ENCODE assay signal across 8 mouse cellular contexts in genomic region chr10:127120301-127121065, GRCm38 (mm10). TPM values are rescaled to one million over a fixed set of nuclear protein-coding genes. Genes with fewer than 3 reads are reported as not detected.
DNase-seq lines count a peak whose midpoint lies in the region; ATAC-seq lines count a peak whose summit lies in the region.

No protein-coding gene starts in this region.

- H3K4me3 ChIP-seq in lung, embryonic 16.5 days (ENCODE audit: low read length): peak overlapping the region; percentile 93
- H3K4me3 ChIP-seq in forebrain, embryonic 11.5 days (ENCODE audit: low read depth, low read length): peak overlapping the region; percentile 86
- peak overlapping the region; percentile 86 for H3K4me3 ChIP-seq in limb, embryonic 10.5 days
- H3K4me3 ChIP-seq in neural tube, embryonic 14.5 days (ENCODE audit: low read depth, low read length): peak overlapping the region; percentile 84

- H3K27ac ChIP-seq in lung, embryonic 16.5 days (ENCODE audit: low read length): no peak overlapping the region
- no peak overlapping the region for H3K27ac ChIP-seq in forebrain, embryonic 11.5 days (ENCODE audit: low read depth, low read length)
- H3K27ac ChIP-seq in limb, embryonic 10.5 days: peak overlapping the region; percentile 79
- peak overlapping the region; percentile 39; the same call in 1 of the 2 replicates for H3K27ac ChIP-seq in neural tube, embryonic 14.5 days (ENCODE audit: low read depth, low read length)

- peaks cover 15% of the 10 kb centered on the region for H3K36me3 ChIP-seq in lung, embryonic 16.5 days (ENCODE audit: control insufficient read depth, insufficient read depth, low read length)
- peaks cover 3% of the 10 kb centered on the region; the same call in 1 of the 2 replicates for H3K36me3 ChIP-seq in forebrain, embryonic 11.5 days (ENCODE audit: control insufficient read depth, insufficient read depth, low read length)
- peaks cover 40% of the 10 kb centered on the region for H3K36me3 ChIP-seq in limb, embryonic 10.5 days
- peaks cover 11% of the 10 kb centered on the region for H3K36me3 ChIP-seq in neural tube, embryonic 14.5 days (ENCODE audit: control insufficient read depth, insufficient read depth, low read length)

- DNase-seq in adrenal gland, adult 2 months: peak; percentile 27
- no peak for DNase-seq in adrenal gland, postnatal 25 days
- DNase-seq in lung, postnatal 36 days: no peak
- DNase-seq in forebrain, embryonic 11.5 days (ENCODE audit: low spot score): no peak
- DNase-seq in limb, embryonic 10.5 days (ENCODE audit: low spot score): no peak
- DNase-seq in spleen, postnatal 4 days (ENCODE audit: low spot score in 2 of 2): no peak

- 2% methylated on average over 34 of the region's 34 CpGs for WGBS in lung, embryonic 16.5 days
- WGBS in forebrain, embryonic 11.5 days: 4% methylated on average over 34 of the region's 34 CpGs
- WGBS in limb, embryonic 10.5 days: 5% methylated on average over 34 of the region's 34 CpGs
- 3% methylated on average over 34 of the region's 34 CpGs for WGBS in neural tube, embryonic 14.5 days

- no peaks in the 10 kb centered on the region for H3K27me3 ChIP-seq in lung, embryonic 16.5 days (ENCODE audit: control insufficient read depth, insufficient read depth, low read depth, low read length)
- H3K27me3 ChIP-seq in forebrain, embryonic 11.5 days (ENCODE audit: control insufficient read depth, insufficient read depth, low read length): no peaks in the 10 kb centered on the region
- no peaks in the 10 kb centered on the region for H3K27me3 ChIP-seq in limb, embryonic 10.5 days (ENCODE audit: low read depth, poor library complexity, severe bottlenecking)
- H3K27me3 ChIP-seq in neural tube, embryonic 14.5 days (ENCODE audit: control insufficient read depth, insufficient read depth, low read length): no peaks in the 10 kb centered on the region

- peaks cover 13% of the 10 kb centered on the region for H3K4me1 ChIP-seq in lung, embryonic 16.5 days (replicated peaks; ENCODE audit: control insufficient read depth, insufficient read depth, low read length)
- H3K4me1 ChIP-seq in forebrain, embryonic 11.5 days (replicated peaks; ENCODE audit: control insufficient read depth, insufficient read depth, low read length): peaks cover 9% of the 10 kb centered on the region; the same call in 1 of the 2 replicates
- peaks cover 25% of the 10 kb centered on the region for H3K4me1 ChIP-seq in limb, embryonic 10.5 days
- peaks cover 15% of the 10 kb centered on the region for H3K4me1 ChIP-seq in neural tube, embryonic 14.5 days (ENCODE audit: control insufficient read depth, insufficient read depth, low read length)

- peak overlapping the region; percentile 79 for H3K4me2 ChIP-seq in lung, embryonic 16.5 days (ENCODE audit: low read depth, low read length)
- peak overlapping the region; percentile 94 for H3K4me2 ChIP-seq in forebrain, embryonic 11.5 days (ENCODE audit: low read depth, low read length, severe bottlenecking)
- peak overlapping the region; percentile 87 for H3K4me2 ChIP-seq in neural tube, embryonic 14.5 days (ENCODE audit: low read depth, low read length)

- no peaks in the 10 kb centered on the region for H3K9me3 ChIP-seq in lung, embryonic 16.5 days (ENCODE audit: control insufficient read depth, low read length)
- H3K9me3 ChIP-seq in forebrain, embryonic 11.5 days (ENCODE audit: control insufficient read depth, low read length): no peaks in the 10 kb centered on the region
- H3K9me3 ChIP-seq in limb, embryonic 10.5 days (replicated peaks): no peaks in the 10 kb centered on the region
- no peaks in the 10 kb centered on the region for H3K9me3 ChIP-seq in neural tube, embryonic 14.5 days (ENCODE audit: control insufficient read depth, low read length)

- peak overlapping the region; percentile 81 for H3K9ac ChIP-seq in lung, embryonic 16.5 days (ENCODE audit: low read length)
- peak overlapping the region; percentile 75 for H3K9ac ChIP-seq in forebrain, embryonic 11.5 days (ENCODE audit: low read length)
- peak overlapping the region; percentile 81 for H3K9ac ChIP-seq in neural tube, embryonic 14.5 days (replicated peaks; ENCODE audit: low read depth, low read length)

- ATAC-seq in lung, embryonic 16.5 days (ENCODE audit: low read depth): peak; percentile 21
- ATAC-seq in forebrain, embryonic 11.5 days (replicated peaks; ENCODE audit: low FRiP score): no peak; the same call in 1 of the 2 replicates
- ATAC-seq in neural tube, embryonic 14.5 days (ENCODE audit: low read depth): peak; percentile 38

RNA-seq across cellular contexts. Expression of gene Os9, which starts 0.4 kb away (rescaled TPM):
- total RNA-seq in adrenal gland, adult 2 months (2021): 100 to 1,000 TPM; 127 to 147 TPM
- 82.2 and 108 TPM in 2 replicates for polyA plus RNA-seq in adrenal gland, adult 2 months (2012; rRNA removed)
- total RNA-seq in adrenal gland, postnatal 25 days (2021): 139 and 150 TPM in 2 replicates
- 108 and 111 TPM in 2 replicates for polyA plus RNA-seq in lung, embryonic 16.5 days (2015; fragmentation: Nextera tagmentation; extraction: Ambion mirVana)
- polyA plus RNA-seq in forebrain, embryonic 11.5 days (2014; fragmentation: Nextera tagmentation; extraction: Ambion mirVana): 51.1 and 57.9 TPM in 2 replicates
- polyA plus RNA-seq in limb, embryonic 10.5 days (2016; fragmentation: Nextera tagmentation; extraction: Ambion mirVana): 41.3 and 49.7 TPM in 2 replicates
- 65.7 and 92.8 TPM in 2 replicates for polyA plus RNA-seq in neural tube, embryonic 14.5 days (2014; fragmentation: Nextera tagmentation; extraction: Ambion mirVana)

RNA-seq across cellular contexts. Expression of gene B4galnt1, which starts 44.5 kb away (rescaled TPM):
- 10 to 100 TPM in 1 of 2 experiments, 1 to 10 TPM in 1; 8.3 to 11.6 TPM for total RNA-seq in adrenal gland, adult 2 months (2021)
- polyA plus RNA-seq in adrenal gland, adult 2 months (2012; rRNA removed): 17.8 and 19.1 TPM in 2 replicates
- 6.8 and 8.5 TPM in 2 replicates for total RNA-seq in adrenal gland, postnatal 25 days (2021)
- 3.5 and 5.2 TPM in 2 replicates for polyA plus RNA-seq in lung, embryonic 16.5 days (2015; fragmentation: Nextera tagmentation; extraction: Ambion mirVana)
- 7.8 and 8.4 TPM in 2 replicates for polyA plus RNA-seq in forebrain, embryonic 11.5 days (2014; fragmentation: Nextera tagmentation; extraction: Ambion mirVana)
- polyA plus RNA-seq in limb, embryonic 10.5 days (2016; fragmentation: Nextera tagmentation; extraction: Ambion mirVana): 2.8 and 3.4 TPM in 2 replicates
- polyA plus RNA-seq in neural tube, embryonic 14.5 days (2014; fragmentation: Nextera tagmentation; extraction: Ambion mirVana): 79.3 and 93.4 TPM in 2 replicates

RNA-seq across cellular contexts. Expression of gene Agap2, which starts 45.4 kb away (rescaled TPM):
- total RNA-seq in adrenal gland, adult 2 months (2021): 1 to 10 TPM; 2.2 to 3.8 TPM
- polyA plus RNA-seq in adrenal gland, adult 2 months (2012; rRNA removed): 8.7 and 9.8 TPM in 2 replicates
- 2.6 and 3.8 TPM in 2 replicates for total RNA-seq in adrenal gland, postnatal 25 days (2021)
- 0.04 and 0.58 TPM in 2 replicates for polyA plus RNA-seq in lung, embryonic 16.5 days (2015; fragmentation: Nextera tagmentation; extraction: Ambion mirVana)
- polyA plus RNA-seq in forebrain, embryonic 11.5 days (2014; fragmentation: Nextera tagmentation; extraction: Ambion mirVana): 0.47 and 0.64 TPM in 2 replicates
- 0.03 TPM in 1 of 2 replicates, not detected in the other for polyA plus RNA-seq in limb, embryonic 10.5 days (2016; fragmentation: Nextera tagmentation; extraction: Ambion mirVana)
- polyA plus RNA-seq in neural tube, embryonic 14.5 days (2014; fragmentation: Nextera tagmentation; extraction: Ambion mirVana): 4.7 and 10.6 TPM in 2 replicates

RNA-seq across cellular contexts. Expression of gene Tspan31, which starts 50.4 kb away (rescaled TPM):
- total RNA-seq in adrenal gland, adult 2 months (2021): 100 to 1,000 TPM; 115 to 129 TPM
- 53.3 and 62.3 TPM in 2 replicates for polyA plus RNA-seq in adrenal gland, adult 2 months (2012; rRNA removed)
- total RNA-seq in adrenal gland, postnatal 25 days (2021): 103 and 108 TPM in 2 replicates
- polyA plus RNA-seq in lung, embryonic 16.5 days (2015; fragmentation: Nextera tagmentation; extraction: Ambion mirVana): 165 and 169 TPM in 2 replicates
- 144 and 159 TPM in 2 replicates for polyA plus RNA-seq in forebrain, embryonic 11.5 days (2014; fragmentation: Nextera tagmentation; extraction: Ambion mirVana)
- 169 and 181 TPM in 2 replicates for polyA plus RNA-seq in limb, embryonic 10.5 days (2016; fragmentation: Nextera tagmentation; extraction: Ambion mirVana)
- 91.1 and 93.6 TPM in 2 replicates for polyA plus RNA-seq in neural tube, embryonic 14.5 days (2014; fragmentation: Nextera tagmentation; extraction: Ambion mirVana)

RNA-seq across cellular contexts. Expression of gene Cdk4, which starts 57.1 kb away (rescaled TPM):
- total RNA-seq in adrenal gland, adult 2 months (2021): 100 to 1,000 TPM; 166 to 233 TPM
- polyA plus RNA-seq in adrenal gland, adult 2 months (2012; rRNA removed): 100 and 106 TPM in 2 replicates
- total RNA-seq in adrenal gland, postnatal 25 days (2021): 218 and 247 TPM in 2 replicates
- 1,550 and 1,646 TPM in 2 replicates for polyA plus RNA-seq in lung, embryonic 16.5 days (2015; fragmentation: Nextera tagmentation; extraction: Ambion mirVana)
- polyA plus RNA-seq in forebrain, embryonic 11.5 days (2014; fragmentation: Nextera tagmentation; extraction: Ambion mirVana): 2,945 and 3,022 TPM in 2 replicates
- 3,142 and 3,162 TPM in 2 replicates for polyA plus RNA-seq in limb, embryonic 10.5 days (2016; fragmentation: Nextera tagmentation; extraction: Ambion mirVana)
- 657 and 756 TPM in 2 replicates for polyA plus RNA-seq in neural tube, embryonic 14.5 days (2014; fragmentation: Nextera tagmentation; extraction: Ambion mirVana)

Comparison
In these comparisons a context has a peak if more than half of its experiments do, and no peak if none do; other contexts are left out.
1. H3K27ac ChIP-seq: peak in limb, embryonic 10.5 days (single experiment) and neural tube, embryonic 14.5 days (single experiment); none in lung, embryonic 16.5 days (single experiment) and forebrain, embryonic 11.5 days (single experiment).
2. Peak in every context shown above with its lines, with median percentiles within 50 percentile points of each other: H3K4me2 ChIP-seq, H3K4me3 ChIP-seq and H3K9ac ChIP-seq.